Mouse (Mus musculus): ENCODE results near the gene Hspa1a.
"Not testable (repeated sequence)": the region's sequence is repeated elsewhere in the genome, so short reads cannot be mapped to it uniquely, and the experiment has no call there.

Hspa1a gene

DNA sequence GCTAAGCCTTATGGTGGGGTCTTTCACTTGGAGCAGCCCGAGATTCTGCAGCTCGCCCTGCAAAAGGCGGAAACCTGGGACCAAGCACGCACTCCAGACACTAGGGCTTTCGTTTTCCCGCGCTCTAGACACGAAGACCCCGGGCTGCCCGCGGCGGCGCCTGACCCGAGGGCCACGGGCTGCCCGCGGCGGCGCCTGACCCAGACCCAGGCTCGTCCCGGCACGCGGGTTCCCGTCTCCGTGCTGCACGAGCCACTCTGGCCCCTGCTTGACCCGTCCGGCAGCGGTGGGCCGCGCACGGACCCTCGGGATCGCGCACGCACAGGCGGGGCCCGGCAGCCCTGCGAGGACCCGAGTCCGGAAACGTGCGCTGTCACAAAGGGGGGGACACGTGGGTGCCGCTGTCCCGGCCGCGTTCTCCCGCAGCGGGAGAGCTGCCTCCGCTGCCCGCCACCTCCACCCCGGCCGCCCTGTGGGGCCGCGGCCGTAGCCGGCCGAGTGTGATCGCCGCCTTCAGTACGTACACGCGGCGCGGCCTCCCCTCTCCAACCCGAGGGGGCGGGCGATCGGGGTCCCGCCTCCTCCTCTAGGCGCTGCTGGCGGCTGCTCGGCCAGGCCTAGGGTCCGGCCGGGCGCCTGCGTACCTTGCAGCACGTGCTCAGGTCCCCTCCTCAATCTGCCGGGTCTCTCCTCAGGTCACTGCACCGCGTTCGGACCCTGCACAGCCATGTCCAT is 28.9 kb upstream of the Hspa1a start, which contains the start of gene Vars:
Gene Vars, plus strand, starts transcription at position 271 of the 735 bp plus-strand sequence.
- peak; percentile 79 for DNase-seq

DNA sequence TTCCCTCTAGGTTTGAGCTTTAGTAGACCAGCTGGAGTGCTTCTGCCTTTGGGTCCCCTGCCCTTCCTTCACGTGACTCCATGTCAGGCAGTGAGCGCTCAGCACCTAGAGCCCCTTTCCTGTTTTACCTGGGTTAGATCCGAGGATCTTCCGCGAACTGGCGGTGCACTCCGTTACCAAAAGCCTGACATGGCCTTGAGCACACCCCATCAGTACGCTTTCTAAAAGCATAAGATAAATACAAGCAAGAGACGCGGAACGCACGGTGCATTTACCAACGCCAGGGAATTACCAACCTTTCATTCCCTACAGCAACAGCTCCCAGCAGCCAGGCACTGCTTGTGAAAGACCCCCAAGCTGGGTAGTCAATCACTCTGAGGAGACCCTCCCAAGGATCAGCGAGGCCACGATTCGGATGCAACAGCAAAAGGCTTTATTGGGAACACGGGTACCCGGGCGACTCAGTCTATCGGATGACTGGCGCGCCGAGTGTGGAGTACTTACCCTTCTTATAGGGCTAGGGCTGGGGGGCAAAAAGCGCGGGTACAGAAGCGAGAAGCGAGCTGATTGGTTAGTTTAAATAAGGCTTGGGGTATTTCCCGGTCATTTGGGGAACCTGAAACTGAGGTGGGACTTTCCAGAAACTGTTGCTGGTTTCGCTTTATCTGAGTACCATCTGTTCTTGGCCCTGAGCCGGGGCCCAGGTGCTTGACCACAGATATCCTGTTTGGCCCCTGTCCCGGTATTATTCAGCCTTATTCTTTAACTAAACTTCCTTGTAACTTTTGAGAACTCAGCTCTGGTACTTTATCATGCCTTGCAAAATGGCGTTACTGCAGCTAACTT is 28.1 kb upstream of the Hspa1a start:
- DNase-seq = not testable (repeated sequence)

DNA sequence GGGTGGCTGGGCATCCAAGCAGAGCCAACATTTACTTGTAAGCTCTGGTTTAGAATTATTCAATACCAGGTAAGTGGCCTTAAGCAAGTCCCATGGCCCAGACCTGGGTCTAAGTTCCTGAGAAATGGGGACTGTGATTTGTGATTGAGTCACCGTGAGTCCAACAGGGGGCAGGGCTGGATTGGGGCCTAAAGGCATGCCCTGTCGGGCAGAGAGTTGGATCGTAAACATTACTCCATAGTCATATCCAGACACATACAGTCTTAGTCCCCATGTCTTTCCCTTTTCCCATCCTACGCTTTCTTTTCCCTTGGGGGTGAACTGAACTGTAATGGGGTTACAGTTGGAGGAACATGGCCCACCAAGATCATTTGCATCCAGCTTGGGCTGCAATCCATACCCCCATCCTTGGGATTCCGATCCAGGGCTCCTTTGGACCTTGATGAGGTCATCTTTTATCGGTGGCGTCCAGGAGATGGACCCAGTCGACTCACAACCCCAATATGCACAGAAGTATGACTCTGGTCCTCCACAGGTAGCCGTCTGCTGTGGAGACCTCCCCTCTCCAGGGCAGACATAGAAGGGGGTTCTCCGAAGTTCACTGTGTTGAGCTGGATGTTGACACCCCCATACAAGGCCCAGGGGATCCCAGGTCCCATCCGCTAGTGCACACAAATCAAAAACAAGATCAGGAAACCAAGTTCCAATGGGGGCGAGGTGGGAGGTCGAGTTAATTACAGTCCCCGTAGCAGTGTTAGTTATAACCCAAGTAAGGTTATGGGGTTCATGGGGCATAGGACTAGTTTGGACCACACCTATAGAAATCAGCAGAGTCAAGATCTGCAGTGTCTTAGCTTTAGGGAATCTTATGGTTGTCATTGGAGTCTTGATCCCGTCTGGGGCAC is 26.8 kb upstream of the Hspa1a start:
- no peak for DNase-seq

DNA sequence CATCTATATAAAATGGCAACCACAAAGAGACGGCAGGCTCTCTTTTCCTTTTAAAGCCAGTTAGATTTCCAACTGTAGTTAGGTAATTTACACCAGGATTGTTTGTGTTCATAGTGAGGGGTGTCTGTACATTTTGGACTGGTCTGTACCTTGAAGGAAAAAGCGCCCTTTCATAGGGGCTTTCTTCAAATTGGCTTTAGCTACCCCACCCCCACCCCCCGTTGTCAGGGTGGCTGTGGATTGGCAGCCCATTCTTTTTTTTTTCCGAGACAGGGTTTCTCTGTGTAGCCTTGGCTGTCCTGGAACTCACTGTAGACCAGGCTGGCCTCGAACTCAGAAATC is 25.2 kb upstream of the Hspa1a start:
- no peak for DNase-seq

DNA sequence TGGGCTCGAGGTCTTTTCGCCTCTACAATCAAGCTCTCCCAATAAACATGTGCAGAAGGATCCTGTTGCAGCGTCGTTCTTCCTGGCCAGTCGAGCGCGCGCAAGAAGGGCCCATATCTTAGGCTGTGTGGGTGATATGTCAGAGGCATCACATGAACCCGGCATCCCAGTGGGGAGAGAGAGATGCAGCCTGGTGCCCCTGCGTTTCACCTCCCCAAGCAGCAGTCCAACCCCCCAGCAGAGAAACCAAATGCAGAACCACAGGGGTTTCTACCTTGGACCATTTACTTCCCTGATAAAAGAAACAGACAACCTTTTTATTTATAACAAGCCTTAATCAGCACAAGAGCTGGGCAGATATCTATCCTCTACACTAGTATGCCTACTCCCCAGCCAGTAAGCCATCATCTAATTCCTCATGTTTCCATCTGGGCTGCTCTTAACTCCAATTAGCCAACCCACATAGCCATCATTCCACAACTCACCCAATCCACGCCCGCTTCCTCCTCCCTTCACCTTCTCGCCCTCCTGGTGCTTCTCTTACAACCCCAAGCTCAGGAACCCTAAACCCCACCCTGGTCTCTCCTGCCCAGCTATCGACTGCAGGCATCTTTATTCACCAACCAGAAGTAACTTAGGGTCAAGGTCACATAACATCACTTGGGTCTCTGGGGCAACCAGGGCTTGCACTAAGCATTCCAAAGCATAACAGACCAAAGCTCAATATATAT is 24.6 kb upstream of the Hspa1a start:
- no peak for DNase-seq

DNA sequence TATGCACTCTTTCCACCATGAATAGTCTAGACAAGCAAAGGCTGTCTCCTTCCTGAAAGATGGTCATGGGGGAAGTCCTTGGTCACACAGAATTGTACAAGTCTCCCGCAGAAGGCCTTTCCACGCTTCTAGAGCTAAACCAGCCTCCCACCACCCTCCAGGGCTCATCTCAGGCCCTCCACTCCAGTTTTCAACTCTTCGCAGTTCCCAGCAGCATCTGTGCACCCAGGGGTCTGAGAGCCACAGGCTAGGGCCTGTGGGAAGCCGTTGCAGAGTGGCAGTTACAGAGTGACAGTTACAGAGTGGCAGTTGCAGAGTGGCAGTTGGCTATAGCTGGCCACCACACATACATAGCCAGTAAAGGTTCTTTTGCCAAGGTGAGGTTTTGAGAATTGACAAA is 24.0 kb upstream of the Hspa1a start:
- not testable (repeated sequence) for DNase-seq

DNA sequence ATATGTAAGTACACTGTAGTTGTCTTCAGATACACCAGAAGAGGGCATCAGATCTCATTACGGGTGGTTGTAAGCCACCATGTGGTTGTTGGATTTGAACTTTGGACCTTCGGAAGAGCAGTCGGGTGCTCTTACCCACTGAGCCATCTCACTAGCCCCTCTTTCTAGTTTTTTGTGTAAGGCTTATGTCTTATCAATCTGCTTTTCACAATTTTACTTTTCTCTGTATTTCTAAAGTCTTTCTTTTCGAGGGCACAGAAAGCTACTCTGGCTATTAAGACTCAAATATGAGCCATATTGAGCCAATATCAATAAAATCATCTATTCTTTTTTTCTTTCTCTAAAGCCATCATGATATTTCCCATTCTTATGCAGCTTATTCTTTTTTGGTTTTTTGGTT is 23.2 kb upstream of the Hspa1a start:
- DNase-seq = not testable (repeated sequence)

DNA sequence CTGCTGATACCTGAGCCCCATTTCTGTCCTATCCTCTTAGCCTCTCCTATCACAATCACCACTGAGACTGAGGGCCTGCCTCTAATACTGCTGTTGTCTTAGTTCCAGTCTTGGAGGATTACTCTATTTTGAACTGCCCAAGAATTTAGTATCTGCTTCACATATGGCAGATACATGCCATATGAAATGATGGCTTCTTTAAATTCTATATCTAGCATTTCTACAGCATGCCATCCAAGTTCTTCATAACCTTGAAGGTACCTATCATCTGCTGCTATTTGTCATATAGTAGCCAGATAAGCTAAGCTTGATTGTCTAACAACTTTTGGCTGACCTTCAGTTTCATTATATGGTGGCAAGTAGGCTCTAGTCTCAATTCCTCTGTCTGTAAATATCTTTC is 22.8 kb upstream of the Hspa1a start:
- no peak for DNase-seq

DNA sequence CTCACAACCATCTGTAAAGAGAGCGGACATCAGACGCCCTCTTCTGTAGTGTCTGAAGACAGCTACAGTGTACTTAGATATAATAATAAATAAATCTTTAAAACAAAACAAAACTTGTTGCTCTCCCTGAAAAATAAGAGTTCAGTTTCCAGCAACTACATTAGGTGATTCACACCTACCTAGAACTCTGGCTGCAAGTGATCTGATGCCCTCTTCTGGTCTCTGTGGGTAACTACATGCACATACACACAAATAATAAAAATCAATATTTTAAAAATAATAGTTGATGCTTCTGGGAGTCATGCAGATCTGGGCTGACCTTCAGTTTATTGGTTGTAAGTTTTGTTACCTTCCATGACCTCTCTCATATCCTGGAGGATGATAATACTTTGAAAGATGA is 12.3 kb upstream of the Hspa1a start:
- DNase-seq = no peak

DNA sequence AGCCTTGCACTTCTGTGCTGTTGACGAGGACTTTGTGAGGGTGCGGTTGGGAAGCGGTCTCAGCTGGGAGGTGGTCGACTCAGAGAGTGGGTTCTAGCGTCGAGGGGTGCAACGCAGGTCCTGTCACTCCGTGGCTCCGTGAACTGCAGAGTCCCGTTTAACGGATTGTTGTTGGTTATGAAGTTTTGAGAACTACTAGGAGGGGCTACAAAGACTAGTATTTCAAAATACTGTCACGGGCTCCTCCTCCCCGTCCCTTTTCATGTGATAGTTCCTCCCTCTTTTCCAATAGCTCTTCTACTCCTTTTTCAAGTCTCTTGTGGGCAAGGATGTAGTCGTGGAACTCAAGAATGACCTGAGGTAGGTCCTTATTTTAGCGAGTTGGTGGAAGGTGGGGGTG is 10.4 kb upstream of the Hspa1a start:
- DNase-seq = no peak

DNA sequence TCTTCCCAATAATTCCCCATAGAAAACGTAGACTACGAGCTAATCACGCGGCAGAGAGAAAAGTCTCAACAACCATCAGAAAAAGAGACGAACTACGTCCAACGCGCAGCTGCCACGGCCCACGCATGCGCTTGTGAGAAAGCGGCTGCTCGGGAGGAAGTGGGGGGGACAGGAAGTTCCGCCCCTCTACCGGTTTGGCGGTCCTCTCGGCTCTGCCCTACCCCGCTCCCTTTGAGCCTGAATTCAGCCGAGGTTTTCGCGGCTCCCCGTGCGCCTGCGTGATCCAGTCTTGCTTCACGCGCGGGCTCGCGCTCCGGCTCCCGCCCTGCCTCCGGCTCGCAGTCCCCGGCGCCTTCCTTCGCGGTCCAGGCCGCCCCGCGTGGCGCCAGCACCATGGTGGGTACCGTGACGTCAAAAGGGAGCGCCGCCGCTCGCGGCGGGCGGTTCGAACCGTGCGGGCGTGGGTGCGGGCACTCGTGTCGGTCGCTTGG is 9.8 kb upstream of the Hspa1a start, which contains the start of gene Lsm2:
Gene Lsm2, plus strand, starts transcription at position 173 of the 491 bp plus-strand sequence.
- DNase-seq = peak; percentile 94

DNA sequence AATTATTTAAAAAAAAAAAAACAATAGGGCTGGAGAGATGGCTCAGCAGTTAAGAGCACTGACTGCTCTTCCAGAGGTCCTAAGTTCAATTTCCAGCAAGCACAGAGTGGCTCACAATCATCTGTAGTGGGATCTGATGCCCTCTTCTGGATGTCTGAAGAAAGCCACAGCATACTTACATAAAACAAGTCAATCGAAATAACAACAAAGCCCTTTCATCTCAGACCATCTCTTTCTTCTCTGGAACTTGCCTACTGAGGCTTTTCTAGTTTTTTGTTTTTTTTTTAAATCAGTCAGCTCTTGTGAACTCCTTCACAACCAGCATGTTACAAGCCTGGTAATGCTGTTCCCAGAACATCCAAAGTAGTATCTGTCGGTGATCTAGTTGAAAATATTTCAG is 8.7 kb upstream of the Hspa1a start:
- DNase-seq = peak; percentile 37

DNA sequence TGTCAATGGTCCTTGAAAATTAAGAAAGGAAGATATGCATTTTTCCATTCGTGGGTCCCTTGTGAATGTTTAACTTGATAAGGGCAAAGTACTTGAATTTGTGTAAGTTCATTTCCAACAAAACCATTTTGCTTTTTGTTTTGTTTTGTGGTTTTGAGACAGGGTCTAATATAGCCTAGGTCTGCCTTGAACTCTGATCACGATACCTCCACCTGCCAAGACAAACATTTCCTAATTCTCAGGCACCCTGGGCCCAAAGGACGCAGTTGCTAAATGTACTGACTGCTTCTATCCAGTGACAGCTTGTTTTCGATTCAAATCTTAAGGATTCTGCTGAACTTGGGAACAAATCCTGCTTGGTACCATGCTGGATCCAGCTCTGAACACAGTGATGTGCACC is 7.7 kb upstream of the Hspa1a start:
- DNase-seq = no peak

DNA sequence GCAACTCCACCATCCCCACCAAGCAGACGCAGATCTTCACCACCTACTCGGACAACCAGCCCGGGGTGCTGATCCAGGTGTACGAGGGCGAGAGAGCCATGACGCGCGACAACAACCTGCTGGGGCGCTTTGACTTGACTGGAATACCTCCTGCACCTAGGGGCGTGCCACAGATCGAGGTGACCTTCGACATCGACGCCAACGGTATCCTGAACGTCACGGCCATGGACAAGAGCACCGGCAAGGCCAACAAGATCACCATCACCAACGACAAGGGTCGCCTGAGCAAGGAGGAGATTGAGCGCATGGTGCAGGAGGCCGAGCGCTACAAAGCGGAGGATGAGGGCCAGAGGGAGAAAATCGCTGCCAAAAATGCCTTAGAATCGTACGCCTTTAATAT is 6.3 kb upstream of the Hspa1a start:
- no peak for DNase-seq

DNA sequence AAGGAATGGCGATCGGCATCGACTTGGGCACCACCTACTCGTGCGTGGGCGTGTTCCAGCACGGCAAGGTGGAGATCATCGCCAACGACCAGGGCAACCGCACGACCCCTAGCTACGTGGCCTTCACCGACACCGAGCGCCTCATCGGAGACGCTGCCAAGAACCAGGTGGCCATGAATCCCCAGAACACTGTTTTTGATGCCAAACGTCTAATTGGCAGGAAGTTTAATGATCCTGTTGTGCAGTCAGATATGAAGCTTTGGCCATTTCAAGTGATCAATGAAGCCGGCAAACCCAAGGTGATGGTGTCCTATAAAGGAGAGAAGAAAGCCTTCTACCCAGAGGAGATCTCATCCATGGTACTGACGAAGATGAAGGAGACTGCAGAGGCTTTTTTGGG is 5.0 kb upstream of the Hspa1a start:
- DNase-seq = no peak

DNA sequence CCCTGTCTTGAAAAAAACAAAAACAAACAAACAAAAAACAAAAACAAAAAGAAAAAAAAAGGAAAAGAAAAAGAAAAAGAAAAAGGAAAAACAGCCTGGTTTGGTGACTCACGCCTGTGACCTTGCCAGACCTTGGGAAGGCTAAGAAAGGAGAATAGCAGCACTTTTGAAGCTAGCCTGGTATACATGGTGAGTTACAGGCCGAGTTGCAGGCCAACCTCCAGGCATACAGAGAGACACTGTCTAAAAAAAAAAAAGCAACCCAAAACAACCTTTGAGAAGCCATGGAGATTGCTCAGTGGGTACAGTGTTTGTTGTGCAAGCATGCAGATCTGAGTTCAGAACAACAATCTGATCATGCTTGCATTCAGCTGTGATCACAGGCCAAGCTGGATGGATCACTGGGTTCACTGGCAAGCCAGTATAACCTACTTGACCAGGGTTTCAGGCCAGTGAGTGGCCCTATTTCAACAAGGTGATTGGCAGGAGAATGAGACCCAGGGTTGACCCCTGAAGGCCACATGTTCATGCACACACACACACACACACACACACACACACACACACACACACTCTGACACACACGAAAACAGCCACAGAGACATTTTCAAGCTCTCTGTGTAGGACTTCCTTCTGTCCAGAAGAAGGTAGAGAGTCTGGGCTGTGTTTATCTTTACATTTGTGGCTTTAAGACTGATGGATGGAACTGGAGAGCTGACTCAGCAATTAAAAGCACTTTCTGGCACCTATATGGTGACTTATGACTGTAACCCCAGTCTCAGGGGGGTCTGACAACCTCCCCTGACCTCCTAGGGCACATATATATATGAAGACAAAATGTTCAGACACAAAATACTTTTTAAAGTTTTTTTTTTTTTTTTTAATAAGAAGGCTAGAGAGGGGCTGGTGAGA is 3.9 kb upstream of the Hspa1a start:
- no peak for DNase-seq

DNA sequence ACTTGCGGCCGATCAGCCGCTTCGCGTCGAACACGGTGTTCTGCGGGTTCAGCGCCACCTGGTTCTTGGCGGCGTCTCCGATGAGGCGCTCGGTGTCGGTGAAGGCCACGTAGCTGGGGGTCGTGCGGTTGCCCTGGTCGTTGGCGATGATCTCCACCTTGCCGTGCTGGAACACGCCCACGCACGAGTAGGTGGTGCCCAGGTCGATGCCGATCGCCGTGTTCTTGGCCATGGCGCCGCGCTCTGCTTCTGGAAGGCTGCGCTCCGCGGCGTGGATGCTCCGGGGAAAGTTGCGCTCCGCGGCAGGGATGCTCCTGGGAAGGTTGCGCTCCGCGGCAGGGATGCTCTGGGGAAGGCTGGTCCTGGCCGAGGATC is 275 bp downstream of the Hspa1a start:
- not testable (repeated sequence) for DNase-seq

DNA sequence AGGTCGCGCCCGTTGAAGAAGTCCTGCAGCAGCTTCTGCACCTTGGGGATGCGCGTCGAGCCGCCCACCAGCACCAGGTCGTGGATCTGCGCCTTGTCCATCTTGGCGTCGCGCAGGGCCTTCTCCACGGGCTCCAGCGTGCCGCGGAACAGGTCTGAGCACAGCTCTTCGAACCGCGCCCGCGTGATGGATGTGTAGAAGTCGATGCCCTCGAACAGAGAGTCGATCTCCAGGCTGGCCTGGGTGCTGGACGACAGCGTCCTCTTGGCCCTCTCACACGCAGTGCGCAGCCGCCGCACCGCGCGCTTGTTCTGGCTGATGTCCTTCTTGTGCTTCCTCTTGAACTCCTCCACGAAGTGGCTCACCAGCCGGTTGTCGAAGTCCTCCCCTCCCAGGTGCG is 1.1 kb downstream of the Hspa1a start:
- not testable (repeated sequence) for DNase-seq

DNA sequence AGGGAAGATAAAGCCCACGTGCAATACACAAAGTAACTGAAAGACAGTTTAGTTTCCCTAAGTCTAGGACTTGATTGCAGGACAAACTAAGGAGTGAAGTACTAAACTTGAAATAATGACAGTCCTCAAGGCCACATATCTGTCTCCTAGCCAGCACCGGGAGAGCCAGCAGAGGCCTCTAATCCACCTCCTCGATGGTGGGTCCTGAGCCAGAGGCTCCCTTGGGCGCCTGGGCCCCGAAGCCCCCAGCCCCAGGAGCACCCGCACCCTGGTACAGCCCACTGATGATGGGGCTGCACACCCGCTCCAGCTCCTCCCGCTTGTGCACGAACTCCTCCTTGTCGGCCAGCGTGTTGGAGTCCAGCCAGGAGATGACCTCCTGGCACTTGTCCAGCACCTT is 2.1 kb downstream of the Hspa1a start, which contains the start of gene Gm20481:
Gene Gm20481, plus strand, starts transcription at position 91 of the 400 bp plus-strand sequence.
- not testable (repeated sequence) for DNase-seq

DNA sequence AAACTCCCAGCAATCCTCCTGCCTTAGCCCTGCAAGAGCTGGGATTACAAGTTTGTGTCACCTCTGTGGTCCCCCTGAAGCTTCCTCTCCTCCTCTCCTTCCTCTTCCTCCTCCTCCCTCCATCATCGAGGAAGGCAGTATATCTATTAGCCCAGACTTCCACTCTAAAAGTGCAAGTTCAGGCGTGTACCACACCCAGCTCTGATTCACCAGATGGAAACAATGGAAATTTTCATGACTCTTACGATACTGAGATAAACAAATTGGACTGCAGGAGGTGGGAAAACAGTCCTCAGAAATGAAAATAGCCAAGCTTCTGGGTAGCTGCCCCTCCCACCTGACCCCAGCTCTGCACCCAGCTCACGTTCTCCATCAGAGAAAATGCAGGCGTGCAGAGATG is 6.3 kb downstream of the Hspa1a start:
- no peak for DNase-seq

DNA sequence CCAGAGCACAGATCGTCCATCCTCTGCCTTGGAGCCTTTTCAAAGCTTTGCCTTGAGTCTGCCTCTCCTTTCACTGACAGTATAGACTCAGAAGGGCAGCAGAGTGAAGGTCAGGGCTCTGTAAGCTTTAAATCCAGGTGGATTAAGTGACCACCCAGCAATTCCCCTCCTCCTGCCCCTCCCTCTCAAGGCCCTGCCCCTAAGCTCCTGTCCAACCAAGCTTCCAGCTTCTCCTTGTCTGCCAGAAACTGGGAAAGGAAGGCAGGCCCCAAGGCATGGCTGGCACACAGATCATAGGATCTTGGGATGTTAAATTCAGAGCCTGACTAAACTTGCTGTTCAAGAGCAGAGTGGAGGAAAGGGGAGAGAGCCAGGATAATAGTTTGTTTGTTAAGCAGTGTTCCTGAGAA is 7.3 kb downstream of the Hspa1a start:
- no peak for DNase-seq

Data from right cerebral cortex, adult 18-20 months (tissue).